Mouse (Mus musculus): ENCODE measurements around the gene Stom. TPM values are rescaled to one million over a fixed set of nuclear protein-coding genes. Genes with fewer than 3 reads are reported as not detected.

Gene Stom
- total RNA-seq, 2 experiments from 2014 or later: 79.9 to 88.4 TPM

DNA sequence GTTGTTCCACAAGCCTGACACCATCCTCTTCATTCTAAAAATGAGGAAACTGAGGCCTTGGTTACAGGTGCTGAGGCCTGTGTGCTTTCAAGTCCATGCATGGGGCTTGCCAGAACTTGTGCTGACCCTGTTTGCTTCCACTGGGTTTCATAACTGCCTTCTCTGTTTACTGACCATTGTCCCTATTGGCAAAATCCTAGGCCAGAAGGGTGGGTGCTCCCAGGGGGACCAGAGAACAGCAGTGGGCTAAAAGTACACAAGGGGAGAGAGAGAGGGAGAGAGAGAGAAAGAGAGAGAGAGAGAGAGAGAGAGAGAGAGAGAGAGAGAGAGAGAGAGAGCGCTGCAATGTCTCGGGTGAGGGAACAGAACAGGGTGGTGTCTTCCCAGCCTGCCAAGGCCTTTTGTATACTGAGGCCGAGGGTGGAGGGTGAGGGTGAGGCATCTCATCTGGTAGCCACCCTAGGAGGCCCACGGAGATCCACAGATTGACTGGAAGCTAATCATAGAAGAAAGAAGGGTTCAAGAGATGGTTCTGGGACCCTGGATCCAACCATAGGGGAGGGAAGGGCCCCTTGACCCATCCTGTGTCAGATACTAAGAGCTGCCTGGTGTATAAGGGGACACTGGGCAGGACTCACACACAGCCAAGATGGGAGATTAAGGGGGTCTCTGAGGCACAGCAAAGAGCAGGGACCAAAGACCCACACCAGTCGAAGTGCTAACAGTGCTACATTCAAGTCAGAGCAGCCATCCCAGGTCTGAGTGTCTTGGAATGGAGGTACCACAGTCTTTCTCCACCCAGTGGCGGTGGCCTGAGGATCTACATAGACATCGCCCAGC is 58.2 kb downstream of the Stom start:
- peak in 1 of 2 experiments; percentile 61 for DNase-seq
- intact Hi-C loops (cut with DNase I): loop anchor here (10.0 kb wide), 1 partner anchor 234 kb away; no protein-coding TSS in a partner anchor

- DNase-seq: peak; percentile 85 to 88
- intact Hi-C loops (cut with DNase I): loop anchor here (10.0 kb wide), 1 partner anchor 233 kb away; no protein-coding TSS in a partner anchor
Measured at GRCm38 (mm10) chr2:35277686-35278085, 59.1 kb downstream of the Stom start.

DNA sequence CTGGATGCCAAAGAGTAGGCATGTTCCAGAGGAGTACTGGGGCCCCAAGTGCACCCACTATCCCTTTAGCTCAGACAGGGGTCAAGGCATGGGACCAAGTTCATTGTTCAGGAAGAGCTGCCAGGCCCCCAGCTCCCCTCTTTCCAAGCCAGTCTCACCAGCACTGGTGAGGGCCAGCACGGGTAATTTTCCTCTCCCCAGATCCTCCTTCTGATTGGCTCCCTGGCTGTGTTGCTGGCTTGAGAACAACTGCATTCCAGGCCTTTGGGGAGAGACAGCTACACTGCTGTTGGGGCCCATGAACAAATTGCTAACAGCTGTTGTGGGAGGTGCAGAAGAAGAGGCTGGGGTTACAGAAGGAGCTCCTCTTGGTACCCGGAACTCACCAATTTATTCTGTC is 63.2 kb downstream of the Stom start:
- peak; percentile 61 to 71 for DNase-seq
- intact Hi-C loops (cut with DNase I): loop anchor here (10.0 kb wide), 1 partner anchor 229 kb away; no protein-coding TSS in a partner anchor

DNA sequence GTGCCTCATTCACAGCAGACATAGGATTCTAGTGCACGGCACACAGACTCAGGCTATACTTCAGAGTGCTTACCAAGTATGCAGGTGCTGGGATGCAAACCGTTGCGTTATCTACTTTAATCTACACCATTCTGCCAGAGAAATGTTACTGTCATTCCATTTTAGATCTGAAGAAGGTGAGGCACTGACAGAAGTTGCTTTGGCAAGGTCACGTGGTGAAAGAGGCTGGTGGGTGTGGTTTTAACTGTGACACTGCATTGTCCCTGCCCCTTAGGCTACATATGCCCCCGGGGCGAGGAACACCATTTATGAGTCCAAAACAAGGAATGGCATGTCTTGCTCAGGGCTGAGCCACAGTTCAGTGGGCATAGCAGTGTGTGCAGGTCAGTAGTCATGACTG is 63.9 kb downstream of the Stom start:
- DNase-seq: no peak
- intact Hi-C loops (cut with DNase I): loop anchor here (10.0 kb wide), 1 partner anchor 228 kb away; no protein-coding TSS in a partner anchor

GRCm38 (mm10) chr2:35271817-35272216 is 65.0 kb downstream of the Stom start:
- intact Hi-C loops (cut with DNase I): loop anchor here (10.0 kb wide), 1 partner anchor 227 kb away; no protein-coding TSS in a partner anchor
- DNase-seq: peak in 1 of 2 experiments; percentile 42

GRCm38 (mm10) chr2:35270531-35270984 is 66.2 kb downstream of the Stom start:
- DNase-seq: peak; percentile 66 to 70
- intact Hi-C loops (cut with DNase I): loop anchor here (1.0 to 10.0 kb wide), 2 partner anchors 56 to 226 kb away; no protein-coding TSS in a partner anchor

GRCm38 (mm10) chr2:35269716-35270260 is 67.0 kb downstream of the Stom start:
- intact Hi-C loops (cut with DNase I): loop anchor here (1.0 to 10.0 kb wide), 2 partner anchors 55 to 225 kb away; no protein-coding TSS in a partner anchor
- DNase-seq: peak in 1 of 2 experiments; percentile 40

- intact Hi-C loops (cut with DNase I): no loop called here
- DNase-seq: no peak
Measured at GRCm38 (mm10) chr2:35269136-35269535, 67.6 kb downstream of the Stom start.

DNA sequence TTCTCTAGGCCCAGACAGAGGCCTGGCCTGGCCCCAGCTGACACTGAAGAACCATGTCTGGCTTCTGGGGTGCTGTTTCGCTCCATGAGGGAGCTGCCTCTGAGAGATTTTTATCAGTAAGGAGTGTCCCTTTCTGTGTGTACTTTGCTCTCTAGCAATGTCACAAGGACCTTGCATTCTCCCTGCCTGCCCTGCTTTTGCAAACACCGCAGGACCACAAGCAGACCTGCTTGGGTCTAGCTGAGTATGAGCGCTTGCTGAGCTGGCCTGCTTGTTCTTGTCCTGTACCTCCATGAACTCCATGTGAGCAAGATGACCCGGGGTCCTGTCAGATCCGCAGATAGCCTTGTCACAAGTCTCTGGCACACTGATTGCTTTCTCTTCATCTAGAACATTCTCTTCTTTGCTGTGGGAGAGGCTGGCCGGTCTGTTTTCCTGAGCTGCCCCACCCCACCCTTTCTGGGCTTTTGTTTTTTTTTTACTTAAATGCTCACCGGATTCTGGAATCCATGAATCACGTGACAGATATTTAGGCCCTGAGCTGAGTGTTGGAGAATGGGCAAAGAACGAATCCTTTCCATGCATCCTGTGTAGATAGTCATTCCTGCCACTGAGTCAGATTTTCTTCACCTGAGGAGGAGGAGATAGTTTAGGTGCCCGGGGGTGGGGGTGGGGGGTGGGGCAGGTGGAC is 68.8 kb downstream of the Stom start:
- peak in 1 of 2 experiments; percentile 14 for DNase-seq
- intact Hi-C loops (cut with DNase I): no loop called here

GRCm38 (mm10) chr2:35267156-35267875 is 69.5 kb downstream of the Stom start:
- DNase-seq: peak in 1 of 2 experiments; percentile 5
- intact Hi-C loops (cut with DNase I): no loop called here

DNA sequence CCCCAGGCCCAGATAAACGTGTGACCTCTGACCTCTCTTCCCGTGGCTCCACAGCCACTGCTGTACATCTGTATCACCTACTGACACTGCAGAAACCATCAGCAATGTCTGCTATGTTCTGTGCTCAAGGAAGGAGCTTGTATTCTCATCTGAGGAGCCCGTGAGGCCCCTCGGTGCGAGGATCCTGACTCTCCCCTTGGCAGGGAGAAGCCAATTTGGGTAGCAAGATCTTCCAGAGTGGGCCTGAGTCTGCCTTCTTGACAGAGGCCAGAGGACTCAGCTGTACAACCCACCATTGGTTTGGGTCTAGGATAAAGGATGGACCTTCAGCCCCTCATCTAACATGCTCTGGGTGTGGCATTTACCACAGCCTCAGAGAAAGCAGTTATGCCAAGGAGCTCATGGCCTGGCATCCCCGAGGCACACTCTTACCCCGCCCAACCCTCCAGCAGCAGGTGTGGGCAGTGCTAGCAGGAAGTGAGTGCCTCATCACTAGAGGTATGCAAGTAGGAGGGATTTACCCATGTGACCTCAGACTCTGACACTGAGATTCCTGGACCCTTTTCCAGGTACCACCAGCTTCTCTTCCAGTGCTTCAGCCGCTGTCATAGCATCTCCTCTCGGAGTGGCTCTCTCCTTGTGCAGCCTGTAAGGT is 70.4 kb downstream of the Stom start:
- intact Hi-C loops (cut with DNase I): no loop called here
- DNase-seq: no peak

DNA sequence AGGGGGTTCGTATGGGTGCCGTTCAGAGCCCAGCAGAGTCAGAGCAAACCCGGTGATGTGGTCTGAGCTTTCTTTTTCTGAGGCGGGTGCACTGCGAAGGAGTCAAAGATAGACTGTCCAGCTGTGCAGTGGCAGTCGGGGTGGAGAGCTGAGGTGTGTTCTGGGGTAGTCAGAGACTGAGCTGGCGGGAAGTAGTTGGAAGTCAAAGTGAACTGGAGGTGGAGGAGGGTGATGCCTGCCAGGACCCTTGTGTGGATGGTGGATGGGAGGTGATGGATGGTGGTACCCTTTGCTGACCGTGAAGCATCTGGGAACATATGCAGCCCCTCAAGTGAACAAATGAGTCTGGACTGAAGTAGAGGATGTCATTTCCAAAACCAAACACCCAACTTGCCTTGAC is 71.0 kb downstream of the Stom start:
- DNase-seq: no peak

GRCm38 (mm10) chr2:35265296-35265695 is 71.5 kb downstream of the Stom start:
- DNase-seq: no peak
- intact Hi-C loops (cut with DNase I): loop anchor here (2.0 kb wide), 1 partner anchor 18 kb away; no protein-coding TSS in a partner anchor

More for the DNA sequence above, 71.0 kb downstream of the Stom start:
- intact Hi-C loops (cut with DNase I): loop anchor here (2.0 kb wide), 1 partner anchor 17 kb away; no protein-coding TSS in a partner anchor

DNA sequence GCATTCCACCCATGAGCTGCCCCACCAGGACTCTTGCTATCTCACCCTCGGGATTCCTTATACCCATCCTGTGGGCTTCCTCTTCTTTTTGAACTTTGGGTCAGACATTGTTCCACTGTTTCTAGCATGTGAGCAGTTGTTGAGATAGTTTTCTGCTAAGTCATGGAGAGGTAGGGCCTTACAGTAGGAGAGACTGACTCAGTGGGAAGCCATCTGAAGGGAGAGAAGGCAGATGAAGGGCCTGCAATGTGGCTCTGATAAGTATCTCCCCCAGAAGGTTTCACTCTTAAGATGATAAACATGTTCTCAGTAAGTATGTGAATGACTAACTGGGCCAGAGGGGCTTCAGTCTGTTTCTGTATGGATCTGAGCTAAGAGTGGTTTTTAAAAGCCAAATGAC is 72.7 kb downstream of the Stom start:
- intact Hi-C loops (cut with DNase I): loop anchor here (2.0 kb wide), 1 partner anchor 19 kb away; no protein-coding TSS in a partner anchor
- no peak for DNase-seq

Other genes with a start within 250 kb of the Stom start
- under 1 TPM in 1 of 2 experiments, not detected in 1; 0.27 TPM for gene AI182371, start 235.4 kb downstream of the Stom start, total RNA-seq (2021)
- 1 to 10 TPM; 6.9 to 8.0 TPM for gene Cntrl, start 227.5 kb downstream of the Stom start, total RNA-seq (2021)
- gene Rab14, start 135.9 kb downstream of the Stom start, total RNA-seq (2021): 100 to 1,000 TPM; 133 to 134 TPM
- 100 to 1,000 TPM; 969 to 984 TPM for gene Gsn, start 80.6 kb downstream of the Stom start, total RNA-seq (2021)
- not detected for gene 4930568D16Rik, start 30.8 kb upstream of the Stom start, total RNA-seq (2021)
- not detected for gene 4930402F06Rik, start 60.2 kb upstream of the Stom start, total RNA-seq (2021)
- gene Ggta1, start 126.3 kb upstream of the Stom start, total RNA-seq (2021): 10 to 100 TPM; 19.0 to 22.5 TPM
- gene Dab2ip, start 221.3 kb upstream of the Stom start, total RNA-seq (2021): 10 to 100 TPM; 41.7 to 54.2 TPM